Mouse (Mus musculus) spleen, adult 18-20 months (tissue): ENCODE measurements around the gene Rrh.

Experiments used
- DNase-seq, 2 experiments: peaks; one replicate each; pipeline ENCODE4 v3.0.0; 2022; ENCODE audit warnings: mixed read lengths in 2 of 2

The Rrh gene

DNA sequence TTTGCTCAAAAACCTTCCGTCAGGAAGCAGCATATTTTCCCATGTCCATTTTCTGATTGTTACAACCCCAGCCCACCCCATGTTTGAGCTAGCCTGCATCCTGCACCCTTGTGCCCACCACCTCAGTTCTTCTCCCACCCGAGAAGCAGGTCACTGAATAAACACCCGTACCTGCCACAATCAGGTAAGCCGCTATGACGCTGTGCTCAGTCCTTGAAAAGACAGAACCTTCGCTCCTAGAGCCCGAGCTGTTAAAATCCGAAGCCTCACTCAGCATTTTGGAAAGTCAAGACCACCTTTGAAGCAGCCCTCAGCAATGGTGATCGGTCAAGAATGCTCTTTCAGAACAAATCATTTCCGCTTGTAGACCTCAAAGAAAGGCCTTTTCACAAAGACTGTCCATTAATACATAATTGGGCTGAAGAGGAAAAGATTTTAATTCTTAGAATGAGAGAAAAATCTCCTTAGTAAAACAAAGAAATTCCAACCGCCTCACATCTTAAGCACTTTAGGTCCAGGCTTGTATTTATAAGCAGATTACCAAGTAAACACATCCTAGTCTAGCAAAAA lies at the start of gene Rrh:
TSS of gene Rrh (minus strand) at position 382 of the 570 bp plus-strand sequence.
- DNase-seq, result no peak

DNA sequence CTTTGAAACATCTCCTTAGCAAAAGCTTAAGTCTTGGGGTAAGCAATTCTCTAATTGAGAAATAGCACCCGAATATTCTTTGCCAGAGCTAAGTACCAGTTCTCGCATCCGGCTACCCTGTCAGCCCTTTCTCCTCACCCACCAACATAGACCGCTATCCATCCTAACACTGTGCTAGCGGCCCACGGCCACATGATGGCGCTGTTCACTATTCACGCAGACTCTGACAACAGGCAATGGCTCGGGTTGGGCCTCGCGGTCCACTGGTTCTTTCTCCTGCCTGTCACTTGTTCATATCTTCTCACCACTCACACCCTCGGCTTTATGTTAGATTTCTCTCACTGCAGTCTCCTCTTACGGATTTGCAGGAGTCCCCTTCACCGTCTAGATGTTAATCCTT lies 41.3 kb upstream of the Rrh start:
- DNase-seq, result peak; percentile 8 to 38

DNA sequence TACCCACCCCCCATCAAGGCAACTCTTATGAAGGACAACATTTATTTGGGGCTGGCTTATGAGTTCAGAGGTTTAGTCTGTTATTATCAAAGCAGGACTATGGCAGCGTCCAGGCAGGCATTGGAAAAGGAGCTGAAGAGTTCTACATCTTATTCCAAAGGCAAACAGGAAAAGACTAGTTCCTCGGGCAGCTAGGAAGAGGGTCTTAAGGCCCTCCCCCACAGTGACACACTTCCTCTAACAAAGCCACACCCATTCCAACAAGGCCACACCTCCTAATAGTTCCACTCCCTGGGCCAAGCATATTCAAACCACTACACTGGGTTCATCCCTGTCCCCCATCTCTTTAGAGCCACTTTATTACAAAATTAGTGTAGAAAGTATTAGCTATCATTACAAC lies 40.2 kb upstream of the Rrh start:
- DNase-seq, result no peak

DNA sequence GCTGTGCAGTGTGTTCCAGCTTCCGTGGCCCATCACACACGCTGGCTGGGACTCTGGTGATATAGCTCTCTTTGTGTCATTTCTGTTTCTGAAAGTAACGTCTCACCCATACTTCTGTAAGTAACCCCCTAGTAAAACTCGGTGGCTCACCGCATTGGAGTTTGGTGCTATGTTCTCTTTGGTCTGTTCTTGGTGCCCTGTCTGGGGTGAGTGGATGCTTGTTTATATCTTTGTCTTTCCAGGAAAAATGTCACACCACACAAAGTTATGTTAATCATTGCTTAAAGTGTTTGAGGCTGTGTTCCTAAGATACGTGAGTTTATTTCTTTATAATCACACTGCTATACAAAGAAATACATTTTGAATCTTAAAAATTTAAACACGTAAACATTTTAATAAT lies 24.5 kb upstream of the Rrh start:
- no peak for DNase-seq

DNA sequence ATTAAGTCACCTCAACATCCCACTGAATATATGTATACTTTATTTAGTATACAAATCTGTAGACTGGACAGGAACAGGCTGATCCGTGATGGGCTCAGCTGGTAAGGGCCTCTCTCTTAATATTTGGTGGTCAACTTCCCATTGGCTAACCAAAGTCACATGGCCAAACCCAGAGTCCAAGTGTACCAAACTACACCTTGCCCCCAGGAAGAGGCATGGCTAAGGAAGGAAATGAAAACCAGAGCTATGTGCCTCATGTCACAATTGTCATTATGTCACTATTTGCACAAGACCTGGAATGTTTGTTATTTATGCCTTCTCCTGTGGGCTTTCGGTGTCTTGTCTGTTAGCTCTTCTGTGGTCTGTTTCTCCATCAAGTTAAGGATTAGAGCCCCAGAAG lies 23.5 kb upstream of the Rrh start:
- DNase-seq, result no peak

DNA sequence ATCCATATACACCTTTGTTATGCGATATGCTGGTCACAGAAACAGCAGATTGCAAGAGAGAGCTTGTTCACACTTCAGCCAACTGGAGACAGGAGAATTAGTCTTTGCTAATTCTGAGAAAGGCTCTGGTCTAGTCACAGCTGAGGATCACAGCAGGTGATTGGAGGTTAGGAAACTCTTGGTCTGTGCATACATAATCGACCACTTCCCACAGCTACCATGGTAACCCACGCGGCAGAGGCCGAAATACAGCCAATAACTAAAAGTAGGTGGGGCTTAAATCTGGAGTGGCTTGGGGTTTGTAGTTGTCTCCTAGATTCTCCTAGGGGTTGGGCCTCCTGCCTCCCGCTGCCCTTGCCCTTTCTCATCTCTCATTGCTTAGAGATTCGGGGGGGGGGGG lies 15.6 kb upstream of the Rrh start:
- no peak for DNase-seq

DNA sequence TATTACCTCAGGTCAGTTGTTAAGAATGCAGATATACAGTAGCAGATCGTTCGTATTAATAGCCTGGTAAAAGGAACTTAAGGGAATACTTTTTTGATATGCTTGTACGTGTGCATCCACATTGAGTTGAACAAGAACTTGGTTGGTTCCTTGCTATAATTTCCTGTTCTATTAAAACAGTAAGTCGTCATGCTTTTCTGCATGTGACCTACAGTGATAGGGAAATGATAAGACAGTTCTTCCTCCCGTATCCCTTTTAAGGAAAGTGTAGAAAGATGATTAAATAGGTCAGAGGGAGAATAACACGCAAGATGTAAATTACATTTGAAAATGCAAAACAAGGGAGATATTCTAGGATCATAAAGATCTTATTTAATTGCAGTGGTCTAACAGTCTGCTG lies 14.6 kb upstream of the Rrh start:
- DNase-seq, result no peak

DNA sequence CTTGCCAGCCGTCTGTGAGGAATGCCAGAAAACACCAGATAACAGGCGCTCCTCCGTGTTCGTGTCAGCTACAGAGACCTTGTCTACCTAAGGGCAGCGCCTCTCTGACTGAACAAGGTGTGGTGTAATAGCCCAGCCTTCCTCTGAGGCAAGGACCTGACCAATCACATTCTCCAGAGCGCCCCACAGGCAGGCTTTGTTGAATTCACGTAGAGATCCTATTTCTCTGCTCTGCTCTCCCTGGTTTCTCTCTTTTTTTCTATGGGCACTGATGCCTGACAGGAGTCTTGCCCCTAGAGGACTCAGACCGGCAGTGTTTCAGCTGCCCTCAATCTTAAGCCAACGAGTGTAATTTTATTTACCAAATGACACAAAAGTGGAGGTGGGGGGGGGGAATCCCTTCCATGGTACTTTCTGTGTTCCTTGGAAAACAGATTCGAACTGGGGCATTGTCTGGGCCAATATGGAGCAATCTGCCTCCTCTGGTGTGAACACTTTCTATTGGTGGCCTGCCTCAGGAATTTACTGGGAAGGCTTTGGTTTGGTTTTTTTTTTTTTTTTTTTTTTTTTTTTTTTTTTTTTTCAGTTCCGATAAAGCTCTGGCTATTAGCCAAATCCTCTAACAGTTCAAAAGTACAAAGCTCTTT lies 13.8 kb upstream of the Rrh start:
- no peak for DNase-seq

DNA sequence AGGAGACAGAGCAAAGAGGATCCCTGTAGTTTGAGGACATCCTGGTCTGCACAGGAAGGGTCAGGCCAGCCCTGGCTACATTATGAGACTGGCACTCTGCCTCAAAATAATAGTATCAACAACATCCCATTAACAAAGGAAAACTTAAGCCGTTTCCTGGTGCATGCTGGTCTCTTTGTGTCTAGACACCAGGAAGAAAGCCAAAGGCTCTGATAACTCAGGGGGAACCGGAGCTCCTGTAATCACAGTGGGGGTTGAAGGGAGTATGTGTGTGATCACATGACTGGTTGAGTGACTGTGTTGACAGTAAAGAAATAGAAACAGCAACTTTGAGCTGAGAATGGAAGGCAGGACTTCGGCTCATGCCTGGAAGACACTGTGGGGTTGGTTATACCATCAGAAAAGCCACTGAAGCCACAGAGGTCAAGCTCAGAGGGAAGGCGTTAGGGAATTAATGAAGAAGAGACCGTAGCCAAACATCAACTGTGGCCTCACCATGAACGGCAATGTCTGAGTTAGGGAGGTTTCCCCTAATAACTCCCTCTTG lies 13.1 kb upstream of the Rrh start, which contains the start of gene Cfi:
TSS of gene Cfi (plus strand) at position 497 of the 547 bp plus-strand sequence.
- DNase-seq, result no peak

DNA sequence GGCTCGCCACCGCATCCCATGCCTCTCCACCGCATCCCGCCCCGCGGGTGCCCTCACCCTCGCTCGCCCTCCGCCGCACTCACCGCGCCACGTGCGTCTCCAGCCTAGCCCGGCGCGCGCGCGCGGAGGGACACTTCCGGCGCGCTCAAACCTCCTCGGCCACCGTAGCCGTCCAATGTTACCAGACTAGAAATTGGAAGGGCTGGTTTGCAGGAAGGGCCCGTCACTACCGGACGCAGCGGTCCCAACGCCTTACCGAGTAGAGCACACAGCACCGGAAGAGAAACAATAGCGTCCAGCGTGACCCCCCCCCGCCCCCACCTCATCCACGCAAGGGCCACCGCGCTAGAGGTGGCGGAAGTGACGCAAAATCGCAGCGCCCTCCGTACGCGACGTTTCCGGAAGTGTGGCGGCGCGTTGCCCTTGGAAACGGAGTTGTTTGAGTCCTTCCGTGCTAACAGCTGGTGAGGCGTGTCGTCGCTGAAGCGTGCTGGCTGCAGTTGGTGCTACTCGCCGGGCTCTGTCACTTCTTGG lies 8.7 kb upstream of the Rrh start, which contains the start of gene Gar1:
TSS of gene Gar1 (minus strand) at position 362 of the 534 bp plus-strand sequence.
- peak; percentile 89 to 93 for DNase-seq

DNA sequence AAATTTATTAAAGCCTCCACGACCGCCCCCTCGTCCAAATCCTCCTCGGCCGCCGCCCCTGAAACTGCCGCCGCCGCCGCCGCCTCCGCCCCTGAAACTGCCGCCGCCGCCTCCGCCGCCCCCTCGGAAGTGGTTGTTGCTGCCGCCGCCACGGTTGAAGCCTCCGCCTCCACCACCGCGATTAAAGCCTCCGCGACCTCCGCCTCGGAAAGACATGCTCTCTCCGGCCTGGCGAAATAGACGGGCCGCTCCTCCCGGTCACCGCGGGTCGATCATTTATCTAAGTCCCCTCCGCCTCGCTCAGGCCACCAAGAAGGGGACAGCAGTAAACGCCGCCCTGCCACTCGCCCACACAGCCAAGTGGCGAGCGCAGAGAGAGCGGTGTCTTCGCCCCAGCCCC lies 8.2 kb upstream of the Rrh start:
- peak in 1 of 2 experiments; percentile 53 for DNase-seq

DNA sequence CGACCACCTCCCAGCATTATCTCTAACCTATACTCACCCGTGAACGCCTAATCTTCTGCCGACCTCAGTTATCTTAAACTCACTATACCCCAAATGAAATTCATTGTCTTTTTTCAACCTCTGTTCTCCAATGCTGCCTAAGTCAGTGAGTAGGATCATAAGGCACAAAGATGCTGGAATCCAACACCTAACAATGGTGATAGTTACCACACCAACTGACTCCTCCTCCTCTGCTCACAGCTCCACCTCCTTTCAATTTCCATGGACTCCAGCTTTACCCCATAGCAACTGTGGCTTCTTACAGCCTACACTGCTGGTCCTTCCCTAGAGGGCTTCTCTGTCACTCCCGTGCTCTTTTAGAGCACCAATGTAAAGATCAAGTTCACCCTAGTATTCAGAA lies 5.3 kb upstream of the Rrh start:
- no peak for DNase-seq

DNA sequence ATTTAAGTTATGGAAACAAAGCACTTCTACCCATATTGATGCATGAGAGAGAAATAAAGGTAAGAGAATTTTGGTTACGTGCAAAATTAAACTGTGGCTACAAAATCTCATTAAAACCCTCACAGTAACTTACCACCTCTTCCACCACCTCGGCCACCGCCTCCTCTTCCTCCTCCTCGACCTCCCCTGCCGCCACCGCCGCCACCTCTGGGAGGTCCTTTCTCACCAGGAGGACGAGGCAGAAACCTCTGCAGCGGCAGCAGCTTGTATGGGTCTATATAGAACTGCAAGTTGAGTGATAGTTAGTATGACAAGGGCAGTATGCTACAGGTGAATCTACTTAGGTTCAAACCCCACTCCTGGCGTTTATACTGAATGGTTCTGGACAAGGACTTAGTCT lies 4.3 kb upstream of the Rrh start:
- DNase-seq, result no peak

DNA sequence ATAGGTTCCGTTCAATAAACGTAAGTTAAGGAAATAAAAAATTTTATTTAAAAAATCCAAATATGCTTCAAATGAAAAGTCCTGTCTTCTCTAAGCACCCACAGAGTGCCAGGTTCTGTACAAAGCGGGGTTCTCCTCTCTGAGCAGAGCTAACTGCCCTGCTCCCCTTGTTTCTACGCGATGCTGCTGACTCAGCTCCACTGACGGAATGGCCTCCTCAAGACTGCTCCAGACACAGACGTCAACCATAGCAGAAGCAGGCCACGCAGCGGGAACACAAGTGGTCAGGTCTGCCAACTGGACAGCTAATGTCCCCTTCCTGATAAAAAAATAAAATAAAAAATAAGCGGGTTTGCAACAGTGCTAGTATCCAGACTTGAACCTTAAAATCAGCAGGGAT lies 2.5 kb upstream of the Rrh start:
- DNase-seq, result no peak

DNA sequence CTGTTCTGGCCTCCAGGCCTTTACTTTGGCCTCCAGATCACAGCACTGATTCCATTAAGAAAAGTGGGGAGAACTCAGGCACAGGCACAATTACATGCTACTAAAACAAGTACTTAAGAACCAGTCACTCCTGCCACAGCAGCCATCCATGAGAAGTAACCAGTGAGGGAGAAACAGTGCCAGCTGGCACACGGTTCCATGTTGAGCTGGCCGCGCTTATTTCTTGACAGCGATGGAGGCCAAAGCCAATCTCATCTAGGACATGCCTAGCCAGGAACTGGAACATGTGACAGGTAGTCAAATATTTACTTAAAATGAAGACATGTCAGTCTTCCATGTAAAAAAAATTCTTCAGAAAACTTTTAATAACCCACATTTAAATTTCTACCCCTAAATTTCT lies 1.8 kb upstream of the Rrh start:
- no peak for DNase-seq

DNA sequence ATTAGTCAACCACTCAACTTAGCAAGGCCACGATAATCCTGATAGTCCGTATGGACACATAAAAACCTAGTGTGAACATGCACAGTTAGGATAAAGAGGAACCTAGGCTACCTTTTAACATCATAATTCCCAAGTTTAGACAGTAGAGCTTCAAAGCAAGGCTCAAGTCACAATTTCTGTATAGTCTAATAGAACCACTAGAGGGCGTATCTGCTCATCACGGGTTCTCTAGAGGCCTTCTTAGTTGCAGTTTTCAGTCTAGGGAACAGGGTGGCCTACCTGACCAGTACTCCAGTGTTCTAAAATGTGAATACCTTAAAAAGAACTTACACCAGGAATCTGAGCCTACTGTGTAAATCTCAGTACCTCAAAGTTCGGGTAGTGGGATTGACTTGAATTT lies 906 bp upstream of the Rrh start:
- no peak for DNase-seq

DNA sequence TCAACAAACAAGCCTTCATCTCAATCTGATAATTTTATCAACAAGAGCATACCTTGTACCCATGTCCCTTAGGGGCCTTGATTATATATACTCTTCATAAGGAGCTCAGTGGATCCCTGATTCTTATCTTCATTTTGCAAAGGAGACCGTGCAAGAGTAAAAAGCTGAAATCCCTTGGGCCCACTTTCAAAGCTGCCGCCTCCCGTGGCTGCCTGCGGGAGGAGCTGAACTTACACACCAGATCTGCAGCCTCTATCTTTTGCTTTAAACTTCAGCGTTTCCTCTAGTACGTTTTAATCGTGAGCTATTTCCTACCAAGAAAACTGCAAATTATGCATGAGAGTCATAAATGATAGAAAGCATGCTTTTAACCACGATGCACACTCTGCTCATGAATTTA lies 651 bp downstream of the Rrh start:
- no peak for DNase-seq

DNA sequence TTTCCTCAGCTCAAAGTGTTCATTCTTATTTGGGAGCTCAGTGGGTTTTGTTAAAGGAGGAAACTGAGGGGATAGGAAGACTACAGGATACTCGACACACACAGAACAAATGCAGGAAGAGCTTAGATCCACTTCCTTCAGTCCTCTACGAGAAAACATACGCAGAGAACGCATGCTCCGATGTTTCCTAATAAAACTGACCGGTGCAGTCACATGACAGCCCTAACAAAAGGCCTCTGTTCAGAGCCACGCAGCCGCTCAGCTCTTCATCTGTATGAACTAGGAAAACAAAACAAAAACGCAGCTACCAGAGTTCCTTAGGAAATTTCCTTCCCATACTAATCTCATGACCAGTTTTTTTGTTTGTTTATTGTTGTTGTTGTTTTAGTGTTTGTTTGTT lies 1.5 kb downstream of the Rrh start:
- no peak for DNase-seq

DNA sequence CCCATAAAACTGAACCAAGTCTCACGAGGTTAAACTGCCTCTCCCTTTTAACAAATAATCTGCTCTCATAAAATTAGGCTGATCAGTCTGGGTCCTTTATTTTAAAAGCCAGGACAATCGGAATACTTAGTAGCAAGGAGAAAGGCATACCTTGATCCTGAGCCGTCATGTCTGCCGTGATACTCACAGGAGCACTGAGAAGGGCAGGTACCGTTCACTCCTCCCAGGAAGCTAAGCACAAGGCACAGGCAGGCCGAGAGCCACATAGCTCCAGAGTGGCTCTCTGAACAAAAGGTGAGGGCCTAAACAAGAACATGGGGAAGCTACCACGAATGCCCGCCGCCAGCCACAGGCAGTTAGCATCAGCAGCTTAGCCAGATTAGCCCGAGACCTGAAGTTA lies 18.6 kb downstream of the Rrh start, which contains the start of gene Lrit3:
TSS of gene Lrit3 (minus strand) at position 266 of the 400 bp plus-strand sequence.
- DNase-seq, result no peak

DNA sequence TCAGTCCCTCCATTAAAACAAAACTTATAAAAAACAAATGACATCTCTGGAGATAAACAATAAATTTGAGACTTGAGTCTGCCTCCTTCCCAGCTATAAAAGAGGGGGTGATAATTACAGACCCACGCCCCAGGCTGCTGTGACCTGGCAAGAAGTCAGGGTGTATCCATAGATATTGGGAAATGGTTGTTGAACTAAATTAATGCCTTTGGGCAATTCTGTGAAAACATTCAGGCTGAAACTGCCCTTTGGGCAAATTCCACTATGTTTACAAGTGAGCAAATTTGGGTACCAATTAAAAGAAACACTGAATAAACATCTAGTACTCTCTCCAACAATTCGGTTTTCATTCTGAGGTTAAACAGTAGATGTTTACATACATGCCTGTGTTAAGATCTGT lies 23.4 kb downstream of the Rrh start:
- DNase-seq, result no peak

DNA sequence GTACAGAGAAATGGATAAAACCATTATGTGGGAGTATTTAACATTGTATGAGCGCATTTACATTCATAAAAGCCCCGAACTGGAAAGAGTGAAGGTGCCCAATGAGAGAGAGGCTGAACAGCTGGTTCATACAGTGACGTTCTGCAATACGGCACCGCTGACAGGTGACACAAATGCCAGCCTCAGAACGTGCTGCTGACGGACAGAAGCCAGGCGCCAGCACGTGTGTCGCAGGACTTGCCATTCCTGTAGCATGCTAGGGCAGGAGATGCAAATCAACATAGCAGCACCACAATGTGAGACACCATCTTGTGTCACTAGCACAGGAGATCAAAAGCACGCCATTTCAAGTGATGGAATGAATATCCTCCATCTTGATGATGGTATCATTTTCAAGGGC lies 23.8 kb downstream of the Rrh start:
- no peak for DNase-seq

DNA sequence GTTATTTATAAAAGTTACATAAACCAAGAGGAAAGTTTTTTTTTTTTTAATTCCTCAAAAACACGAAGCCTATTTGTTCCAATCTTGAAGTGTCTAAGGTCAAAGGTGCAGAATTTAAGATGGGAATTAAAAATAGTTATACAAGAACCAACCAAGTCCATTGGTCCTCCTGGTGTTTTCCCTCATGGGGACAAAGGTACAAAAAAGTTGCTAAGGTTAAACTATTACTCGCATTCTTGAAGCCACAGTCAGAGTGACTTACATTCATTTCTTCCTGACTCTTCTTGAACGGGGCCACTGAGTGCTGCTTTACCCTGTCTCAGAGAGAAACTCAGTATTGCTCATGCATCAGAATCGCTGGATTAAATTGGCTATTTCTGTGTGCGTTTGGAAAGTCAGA lies 25.0 kb downstream of the Rrh start:
- DNase-seq, result no peak

DNA sequence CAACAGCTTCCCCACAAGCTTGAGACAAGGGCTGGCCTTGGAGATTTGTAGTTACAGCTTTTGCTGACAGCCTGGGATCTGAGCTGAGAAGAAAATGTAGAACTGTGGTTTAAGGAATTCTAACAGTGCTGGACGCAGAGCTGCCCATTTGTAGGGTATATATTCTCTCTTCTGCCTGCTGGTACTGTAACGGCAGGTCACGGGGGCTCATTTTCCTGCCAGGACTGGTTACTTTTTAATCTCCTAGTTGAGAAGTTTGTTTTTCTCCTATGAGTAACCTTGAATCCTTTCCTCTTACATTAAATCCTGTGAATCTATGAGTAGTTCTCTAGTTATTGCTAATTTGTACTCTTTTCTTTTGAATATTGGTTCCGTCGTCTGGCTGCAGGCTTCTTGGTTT lies 28.6 kb downstream of the Rrh start:
- DNase-seq, result no peak

DNA sequence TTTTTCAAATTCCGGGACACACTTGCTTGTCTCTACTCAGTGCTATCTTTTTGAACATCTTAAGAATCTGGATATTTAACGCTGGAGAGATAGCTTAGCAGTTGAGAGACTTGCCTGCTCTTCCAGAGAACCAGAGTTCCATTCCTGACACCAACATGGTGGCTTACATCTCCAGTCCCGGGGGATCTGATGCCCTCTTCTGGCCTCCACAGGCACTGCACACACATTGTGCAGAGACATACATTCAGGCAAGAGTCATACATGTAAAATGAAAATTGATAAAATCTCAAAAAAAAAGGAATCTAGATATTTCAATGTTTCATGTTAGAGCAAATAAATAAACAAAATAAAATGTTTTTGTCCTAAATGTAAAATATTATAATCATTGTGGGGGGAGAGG lies 39.6 kb downstream of the Rrh start:
- DNase-seq, result no peak
